Mouse (Mus musculus) CH12.LX (cell line): Measurements from ENCODE around the gene Dand5.

Experiments used
- CHD2 ChIP-seq: IDR thresholded peaks from 2 replicates; pipeline ENCODE4 v1.6.1; 2011; ENCODE audit warnings: low read length, improper control_type of control experiment
- CTCF ChIP-seq, 2 experiments: IDR thresholded peaks in 1 of 2; conservative IDR thresholded peaks in 1 of 2; 2 replicates each; pipeline ENCODE4 v1.5.1; 2011 to 2012; ENCODE audit warnings: low read depth in 2 of 2, low read length in 2 of 2, improper control_type of control experiment in 1 of 2, inconsistent platforms in 1 of 2, mild to moderate bottlenecking in 1 of 2, moderate library complexity in 1 of 2
- E2F4 ChIP-seq: IDR thresholded peaks from 2 replicates; pipeline ENCODE4 v1.6.1; 2011; ENCODE audit warnings: low read depth, low read length, improper control_type of control experiment; ENCODE audit not compliant: insufficient replicate concordance
- EP300 ChIP-seq: IDR thresholded peaks from 2 replicates; pipeline ENCODE4 v1.6.1; 2011; ENCODE audit warnings: low read length, improper control_type of control experiment
- JUN ChIP-seq: IDR thresholded peaks from 2 replicates; pipeline ENCODE4 v1.6.1; 2011; ENCODE audit warnings: low read depth, mild to moderate bottlenecking, low read length, improper control_type of control experiment, moderate library complexity; ENCODE audit not compliant: insufficient read depth
- MXI1 ChIP-seq: IDR thresholded peaks from 2 replicates; pipeline ENCODE4 v1.6.1; 2011; ENCODE audit warnings: mild to moderate bottlenecking, low read depth, low read length, improper control_type of control experiment
- PAX5 ChIP-seq: IDR thresholded peaks from 2 replicates; pipeline ENCODE4 v1.6.1; 2012; ENCODE audit warnings: low read length, inconsistent platforms, mixed read lengths
- POLR2A ChIP-seq: IDR thresholded peaks from 2 replicates; pipeline ENCODE4 v1.6.1; 2011; ENCODE audit warnings: low read depth, mild to moderate bottlenecking, improper control_type of control experiment, low read length
- ZMIZ1 ChIP-seq: IDR thresholded peaks from 2 replicates; pipeline ENCODE4 v1.6.1; 2012; ENCODE audit warnings: low read depth, mild to moderate bottlenecking, inconsistent platforms, low read length, improper control_type of control experiment

DNA sequence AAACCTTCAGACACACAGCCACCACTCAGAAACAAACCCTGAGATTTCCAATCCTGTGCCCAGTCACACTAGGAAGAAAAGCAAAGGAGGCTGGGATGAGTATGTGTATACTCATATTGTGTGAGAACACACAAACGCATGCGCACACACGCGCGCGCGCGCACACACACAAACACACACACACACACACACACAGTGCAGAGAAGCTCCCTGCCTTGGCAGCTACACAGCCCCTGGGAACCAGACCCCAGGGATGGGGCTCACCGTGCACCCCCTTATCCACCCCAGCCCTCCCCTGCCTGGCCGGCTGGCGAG lies 8.4 kb downstream of the Dand5 start:
- no peak for TF ChIP-seq CTCF (conservative IDR thresholded peaks at IDR 0.05 in 1 of 2, IDR thresholded peaks at IDR 0.05 in 1 of 2; ENCODE audit: low read depth in 2 of 2, low read length in 2 of 2)
- TF ChIP-seq EP300 = no peak
- TF ChIP-seq POLR2A = no peak
- no peak for TF ChIP-seq ZMIZ1
- TF ChIP-seq PAX5 = no peak
- no peak for TF ChIP-seq JUN
- TF ChIP-seq MXI1 = no peak
- no peak for TF ChIP-seq E2F4
- no peak for TF ChIP-seq CHD2
